Mouse (Mus musculus) hindbrain, embryonic 13.5 days (tissue): ENCODE measurements at regions not wholly inside any gene's neighbourhood (a gene's known extent, or its start where the extent isn't known, plus 50 kb on each side); places are given as distances from the start of the nearest gene placed in this dataset.
A peak's percentile ranks its signal among the peaks of the same experiment; 100 is the strongest.

ENCODE experiments used
- ATAC-seq: fragments of 200-750 bp; cut with Nextera tagmentation; 2 replicates; pipeline ENCODE4 v1.8.0; 2017; ENCODE audit warnings: moderate TSS enrichment; ENCODE audit not compliant: low FRiP score
- H3K27ac ChIP-seq: fragments of 300-500 bp; sonication (generic); 2 replicates; pipeline ENCODE4 v1.5.1; 2015; ENCODE audit warnings: inconsistent platforms, mild to moderate bottlenecking, moderate library complexity
- H3K27me3 ChIP-seq: fragments of 300-500 bp; sonication (generic); 2 replicates; pipeline ENCODE4 v1.6.1; 2015; ENCODE audit warnings: mild to moderate bottlenecking, inconsistent platforms
- H3K36me3 ChIP-seq: fragments of 300-500 bp; sonication (generic); 2 replicates; pipeline ENCODE4 v1.6.1; 2015; ENCODE audit warnings: mild to moderate bottlenecking, inconsistent platforms
- H3K4me1 ChIP-seq: fragments of 300-500 bp; sonication (generic); replicated peaks from 2 replicates; pipeline ENCODE4 v1.6.1; 2015; ENCODE audit warnings: inconsistent platforms
- H3K4me2 ChIP-seq: fragments of 300-500 bp; sonication (generic); 2 replicates; pipeline ENCODE4 v1.6.1; 2015; ENCODE audit warnings: inconsistent platforms, mild to moderate bottlenecking, moderate library complexity
- H3K4me3 ChIP-seq: fragments of 300-500 bp; sonication (generic); 2 replicates; pipeline ENCODE4 v1.5.1; 2015; ENCODE audit warnings: mild to moderate bottlenecking, inconsistent platforms
- H3K9ac ChIP-seq: fragments of 300-500 bp; sonication (generic); 2 replicates; pipeline ENCODE4 v1.6.1; 2015; ENCODE audit warnings: mild to moderate bottlenecking, inconsistent platforms
- H3K9me3 ChIP-seq: fragments of 300-500 bp; sonication (generic); 2 replicates; pipeline ENCODE4 v1.6.1; 2016; ENCODE audit warnings: inconsistent platforms
- WGBS: fragments of 180-500 bp; shearing (Covaris S2); methylation state at CpG from one replicate; pipeline ENCODE4 v1.1.7; 2015; 5-methylcytosine and 5-hydroxymethylcytosine counted together

DNA sequence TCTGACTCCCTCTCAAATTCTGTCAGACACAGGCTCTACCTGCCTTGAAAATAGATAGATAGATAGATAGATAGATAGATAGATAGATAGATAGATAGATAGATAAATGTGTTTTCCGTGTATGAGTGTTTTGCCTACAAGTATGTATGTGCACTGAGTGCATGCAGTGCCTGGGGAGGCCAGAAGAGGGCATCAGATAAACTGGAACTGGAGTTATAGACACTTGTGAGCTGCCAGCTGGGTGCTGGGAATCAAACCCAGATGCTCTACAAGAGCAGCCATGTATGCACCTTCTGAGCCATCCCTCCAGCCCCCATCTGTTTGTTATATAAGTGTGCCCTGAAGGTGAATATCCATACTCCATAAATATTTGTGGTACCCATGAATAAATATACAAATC, 236.4 kb upstream of the Hes1 start:
- Histone ChIP-seq H3K4me2 (no peak overlapping the region), H3K36me3 (no peaks in the 10 kb centered on the region)
- ATAC-seq, result no peak

DNA sequence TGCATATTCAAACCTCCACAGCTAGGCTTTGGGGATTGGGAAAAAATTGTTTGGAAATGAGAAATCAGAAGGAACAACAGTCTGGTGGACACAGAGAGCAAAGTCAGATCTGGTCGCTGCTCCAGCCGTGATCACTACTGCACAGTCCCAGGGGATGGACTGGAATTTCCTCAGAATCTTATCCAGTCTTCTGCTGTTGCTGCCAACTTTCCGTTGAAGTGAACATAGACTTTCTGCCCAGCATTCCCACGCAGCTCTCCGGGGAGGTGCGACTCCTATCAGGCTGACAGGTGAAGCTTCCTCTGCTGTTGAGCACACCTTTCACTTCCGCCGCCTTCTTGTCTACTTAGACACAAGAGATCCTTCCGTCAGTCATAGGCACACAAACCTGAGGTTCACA, 234.7 kb upstream of the Hes1 start:
- Histone ChIP-seq H3K27ac (no peak overlapping the region), H3K4me3 (no peak overlapping the region), H3K9ac (no peak overlapping the region), H3K36me3 (no peaks in the 10 kb centered on the region), H3K4me1 (0 out of 2 replicates have a peak, but pooled peaks cover 3% of the 10 kb centered on the region), H3K27me3 (peaks cover 48% of the 10 kb centered on the region), H3K9me3 (0 out of 2 replicates have a peak, but pooled peaks cover 4% of the 10 kb centered on the region), H3K4me2 (no peak overlapping the region)
- no peak for ATAC-seq
- WGBS, result 94% methylated on average over 9 of the region's 9 CpGs

More for the DNA sequence above, 236.4 kb upstream of the Hes1 start:
- WGBS, result 93% methylated on average over 1 of the region's 1 CpGs
- Histone ChIP-seq H3K27ac (no peak overlapping the region), H3K4me1 (no peaks in the 10 kb centered on the region), H3K27me3 (peaks cover 43% of the 10 kb centered on the region), H3K9me3 (0 out of 2 replicates have a peak, but pooled peaks cover 4% of the 10 kb centered on the region), H3K9ac (no peak overlapping the region), H3K4me3 (no peak overlapping the region)

DNA sequence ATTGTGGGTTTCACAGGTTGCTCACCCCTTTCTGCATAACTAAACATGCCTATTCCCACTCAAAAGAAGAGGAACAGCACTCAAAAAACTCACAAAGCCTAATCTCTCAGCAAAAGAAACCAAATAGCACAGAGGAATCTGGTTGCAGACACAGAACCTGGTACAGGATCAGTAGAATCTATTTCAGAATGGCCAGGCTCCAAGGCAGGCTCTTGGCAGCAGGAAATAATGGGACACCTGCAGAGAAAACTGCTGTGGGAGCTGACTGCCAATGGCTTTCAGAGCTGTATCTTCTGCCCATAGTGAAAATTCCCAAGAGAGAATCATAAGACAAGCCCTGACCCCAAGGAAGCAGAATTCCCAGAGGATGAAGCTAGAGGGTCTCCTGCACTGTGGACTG, 234.1 kb upstream of the Hes1 start:
- no peak overlapping the region for H3K4me3 ChIP-seq
- peaks cover 53% of the 10 kb centered on the region for H3K27me3 ChIP-seq
- no peak overlapping the region for H3K9ac ChIP-seq
- H3K9me3 ChIP-seq, result 0 out of 2 replicates have a peak, but pooled peaks cover 4% of the 10 kb centered on the region
- ATAC-seq, result no peak
- no peaks in the 10 kb centered on the region for H3K36me3 ChIP-seq
- 0 out of 2 replicates have a peak, but pooled peaks cover 3% of the 10 kb centered on the region for H3K4me1 ChIP-seq
- H3K27ac ChIP-seq, result no peak overlapping the region; the same call in 1 of the 2 replicates
- no peak overlapping the region for H3K4me2 ChIP-seq

DNA sequence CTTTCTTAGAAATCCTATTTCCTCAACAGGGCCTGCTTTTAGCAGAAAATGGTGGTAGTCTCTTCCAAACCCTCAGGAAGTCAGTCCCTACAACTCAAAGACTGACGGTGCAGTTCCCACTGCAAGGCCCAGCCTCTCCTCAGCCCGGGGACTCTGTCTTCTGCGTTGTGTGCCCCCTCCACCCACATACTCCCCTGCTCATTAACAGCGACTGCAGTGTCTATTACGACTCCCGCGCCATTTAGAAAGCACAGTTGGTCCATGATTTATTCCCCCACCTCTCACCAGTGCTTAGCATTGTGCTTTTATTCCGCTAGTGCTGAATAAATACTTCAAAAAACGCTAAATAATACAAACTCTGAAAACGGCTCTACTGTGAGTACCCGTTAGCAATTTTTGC, 230.9 kb upstream of the Hes1 start:
- H3K4me3 ChIP-seq, result no peak overlapping the region
- H3K27me3 ChIP-seq, result peaks cover 68% of the 10 kb centered on the region
- H3K4me1 ChIP-seq, result peaks cover 21% of the 10 kb centered on the region
- WGBS, result 48% methylated on average over 11 of the region's 11 CpGs
- H3K27ac ChIP-seq, result no peak overlapping the region
- H3K9me3 ChIP-seq, result no peaks in the 10 kb centered on the region
- H3K9ac ChIP-seq, result no peak overlapping the region
- no peaks in the 10 kb centered on the region for H3K36me3 ChIP-seq
- no peak overlapping the region for H3K4me2 ChIP-seq
- ATAC-seq, result no peak

DNA sequence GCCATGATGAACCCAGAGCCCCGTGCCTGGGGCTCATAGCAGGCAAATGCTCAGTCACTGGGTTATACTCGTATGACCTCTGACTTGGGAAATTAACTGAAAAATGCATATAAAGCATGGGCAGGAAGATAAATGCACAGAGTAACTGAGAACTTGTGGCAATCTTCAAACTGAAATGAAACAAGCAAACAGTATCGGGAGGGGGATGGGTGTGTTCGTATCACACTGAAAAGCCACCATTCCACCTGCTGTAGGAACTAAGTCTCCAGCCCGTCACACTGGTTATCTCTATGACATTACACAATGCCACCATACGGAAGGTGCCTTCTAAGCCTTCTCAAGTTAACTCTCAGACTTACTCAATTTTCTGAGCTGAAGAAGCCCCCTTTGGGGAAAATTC, 230.3 kb upstream of the Hes1 start:
- Histone ChIP-seq H3K9me3 (no peaks in the 10 kb centered on the region), H3K36me3 (no peaks in the 10 kb centered on the region), H3K27me3 (peaks cover 71% of the 10 kb centered on the region), H3K27ac (no peak overlapping the region), H3K4me2 (no peak overlapping the region), H3K4me1 (peaks cover 23% of the 10 kb centered on the region), H3K4me3 (no peak overlapping the region), H3K9ac (no peak overlapping the region)
- WGBS, result 72% methylated on average over 6 of the region's 6 CpGs
- no peak for ATAC-seq

DNA sequence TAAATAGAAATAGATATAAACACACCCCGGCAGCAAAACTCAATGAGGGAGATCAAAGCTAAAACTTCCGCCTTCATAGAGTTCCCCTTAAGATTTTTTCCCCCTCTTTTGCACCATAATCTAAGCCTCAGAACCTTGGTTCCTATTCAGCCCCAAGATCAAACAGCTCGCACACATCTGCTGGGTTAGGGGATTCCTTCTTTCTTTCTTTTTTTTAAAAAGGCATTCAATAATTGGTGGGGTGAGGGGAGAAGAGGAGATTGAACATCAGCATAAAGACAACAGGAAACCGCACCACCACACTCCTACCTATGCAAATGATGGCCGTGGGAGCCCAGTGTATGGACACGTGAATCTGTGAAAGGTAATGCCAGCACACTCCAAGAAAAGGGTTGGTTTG, 229.5 kb upstream of the Hes1 start:
- Histone ChIP-seq H3K9ac (no peak overlapping the region), H3K4me1 (peaks cover 31% of the 10 kb centered on the region), H3K4me2 (no peak overlapping the region), H3K27ac (no peak overlapping the region), H3K9me3 (no peaks in the 10 kb centered on the region), H3K36me3 (no peaks in the 10 kb centered on the region), H3K27me3 (peaks cover 72% of the 10 kb centered on the region), H3K4me3 (no peak overlapping the region)
- 49% methylated on average over 6 of the region's 6 CpGs for WGBS
- no peak for ATAC-seq

DNA sequence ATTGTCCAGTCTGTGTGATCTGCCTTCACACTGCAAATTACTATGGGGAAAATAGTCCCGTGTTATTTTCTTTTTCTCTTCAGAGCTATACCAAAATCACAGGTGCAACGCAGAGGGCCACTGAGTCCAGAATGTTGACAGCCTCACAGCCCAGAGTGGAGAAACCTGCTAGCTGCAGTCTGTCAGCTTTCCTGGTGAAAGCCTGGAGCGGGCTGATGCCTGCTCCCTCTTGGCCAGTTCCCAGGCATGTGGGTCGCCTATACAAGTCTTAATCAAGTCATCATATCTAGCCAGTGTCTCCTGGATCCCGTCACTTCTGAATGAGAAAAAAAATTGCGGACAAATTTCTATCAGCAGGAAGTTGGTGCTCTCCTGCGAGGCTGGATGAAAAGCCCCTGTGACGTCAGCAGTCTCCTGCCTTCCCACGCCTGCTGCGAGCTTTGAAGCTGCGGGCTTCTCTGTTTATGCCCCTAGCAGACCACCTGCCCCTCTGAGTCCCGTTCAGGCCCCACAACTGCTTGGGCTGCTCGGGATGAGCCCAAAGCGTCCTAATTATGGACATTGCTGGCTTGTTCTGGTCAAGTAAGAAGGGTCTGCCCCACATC, 227.1 kb upstream of the Hes1 start:
- Histone ChIP-seq H3K9ac (peak overlapping the region; percentile 56), H3K4me1 (peaks cover 31% of the 10 kb centered on the region), H3K4me3 (peak overlapping the region; percentile 26), H3K9me3 (no peaks in the 10 kb centered on the region), H3K4me2 (peak overlapping the region; percentile 60), H3K27me3 (peaks cover 77% of the 10 kb centered on the region), H3K36me3 (no peaks in the 10 kb centered on the region), H3K27ac (no peak overlapping the region)
- 5% methylated on average over 14 of the region's 14 CpGs for WGBS
- ATAC-seq, result peak; percentile 57; the same call in 1 of the 2 replicates

DNA sequence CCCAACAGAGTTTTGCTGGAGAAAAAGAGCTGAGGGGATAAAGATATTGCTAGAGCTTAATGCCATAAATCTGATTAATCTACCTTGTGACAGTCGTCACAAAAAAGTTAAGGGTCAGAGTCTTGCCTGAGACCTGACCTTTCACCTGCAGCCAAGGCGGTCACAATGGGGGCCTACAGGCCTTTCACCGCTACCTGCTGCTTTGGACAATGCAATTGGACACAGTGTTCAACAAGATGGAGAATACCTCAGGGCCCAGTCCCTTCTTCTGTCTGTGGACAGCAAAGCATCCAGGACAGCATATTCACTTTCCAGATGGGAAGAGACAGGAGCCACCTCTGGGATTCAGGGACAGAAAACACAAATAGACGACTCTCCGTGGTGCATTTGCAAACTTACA, 226.3 kb upstream of the Hes1 start:
- no peak overlapping the region for H3K4me2 ChIP-seq
- no peak for ATAC-seq

DNA sequence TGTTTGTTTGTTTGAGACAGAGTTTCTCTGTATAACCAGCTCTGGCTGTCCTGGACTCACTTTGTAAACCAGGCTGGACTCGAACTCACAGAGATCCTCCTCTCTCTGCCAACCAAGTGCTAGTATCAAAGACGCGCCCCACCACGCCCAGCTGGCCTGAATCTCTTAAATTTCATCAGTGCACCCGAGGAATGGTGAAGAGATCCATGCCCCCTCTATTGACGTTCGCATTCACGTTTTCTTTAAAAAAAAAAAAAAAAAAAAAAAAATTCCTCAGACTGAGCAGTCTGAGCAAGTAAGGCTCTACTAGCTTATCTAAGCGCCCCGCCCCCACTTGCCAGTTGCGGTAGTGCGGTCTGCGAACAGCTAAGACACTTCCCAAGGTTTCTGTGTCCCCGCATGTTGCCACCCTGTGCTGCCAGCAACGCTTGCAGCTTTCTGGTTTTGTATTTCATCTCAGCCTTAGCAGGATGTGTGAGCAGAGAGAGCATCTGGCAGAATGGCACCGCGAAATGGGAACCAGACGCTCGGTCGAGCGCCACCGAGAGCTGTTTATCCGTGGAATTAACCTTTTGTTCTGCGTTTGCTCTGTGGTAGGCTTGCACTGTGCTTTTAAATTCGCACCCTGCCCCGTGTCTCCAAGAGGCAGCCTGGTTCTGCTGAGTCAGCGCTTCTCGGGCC, 225.1 kb upstream of the Hes1 start:
- Histone ChIP-seq H3K9ac (peak overlapping the region; percentile 56), H3K4me1 (peaks cover 28% of the 10 kb centered on the region), H3K4me2 (peak overlapping the region; percentile 52), H3K9me3 (no peaks in the 10 kb centered on the region), H3K27me3 (peaks cover 83% of the 10 kb centered on the region), H3K4me3 (peak overlapping the region; percentile 29), H3K27ac (0 out of 2 replicates have a peak overlapping the region, but pooled peaks have one; percentile 14), H3K36me3 (no peaks in the 10 kb centered on the region)
- 6% methylated on average over 28 of the region's 28 CpGs for WGBS
- peak; percentile 34 for ATAC-seq

More for the DNA sequence above, 226.3 kb upstream of the Hes1 start:
- Histone ChIP-seq H3K27me3 (peaks cover 81% of the 10 kb centered on the region), H3K9ac (no peak overlapping the region), H3K27ac (no peak overlapping the region), H3K36me3 (no peaks in the 10 kb centered on the region), H3K9me3 (no peaks in the 10 kb centered on the region), H3K4me3 (no peak overlapping the region), H3K4me1 (peaks cover 31% of the 10 kb centered on the region)
- 20% methylated on average over 5 of the region's 5 CpGs for WGBS

DNA sequence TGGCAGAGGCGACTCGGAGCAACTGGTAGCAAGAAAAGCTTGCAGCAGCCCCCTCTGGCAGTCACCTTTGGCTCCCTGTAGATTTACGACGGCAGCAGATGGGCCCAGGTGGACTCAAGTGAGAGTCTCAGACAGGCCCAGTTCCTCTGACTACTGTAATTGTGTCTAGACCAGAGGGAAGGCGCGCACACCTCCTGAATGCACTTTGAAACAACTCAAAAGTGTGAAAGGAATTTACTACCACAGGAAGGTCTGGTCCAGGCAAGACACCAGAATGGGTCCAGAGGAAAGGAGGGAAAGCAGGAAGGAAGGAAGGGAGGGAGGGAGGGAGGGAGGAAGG, 224.6 kb upstream of the Hes1 start:
- H3K4me1 ChIP-seq, result peaks cover 28% of the 10 kb centered on the region
- WGBS, result 23% methylated on average over 6 of the region's 6 CpGs
- no peaks in the 10 kb centered on the region for H3K9me3 ChIP-seq
- peak overlapping the region; percentile 52 for H3K4me2 ChIP-seq
- peak overlapping the region; percentile 29 for H3K4me3 ChIP-seq
- peak overlapping the region; percentile 56 for H3K9ac ChIP-seq
- H3K36me3 ChIP-seq, result no peaks in the 10 kb centered on the region
- H3K27ac ChIP-seq, result 0 out of 2 replicates have a peak overlapping the region, but pooled peaks have one; percentile 14
- ATAC-seq, result no peak
- H3K27me3 ChIP-seq, result peaks cover 83% of the 10 kb centered on the region

DNA sequence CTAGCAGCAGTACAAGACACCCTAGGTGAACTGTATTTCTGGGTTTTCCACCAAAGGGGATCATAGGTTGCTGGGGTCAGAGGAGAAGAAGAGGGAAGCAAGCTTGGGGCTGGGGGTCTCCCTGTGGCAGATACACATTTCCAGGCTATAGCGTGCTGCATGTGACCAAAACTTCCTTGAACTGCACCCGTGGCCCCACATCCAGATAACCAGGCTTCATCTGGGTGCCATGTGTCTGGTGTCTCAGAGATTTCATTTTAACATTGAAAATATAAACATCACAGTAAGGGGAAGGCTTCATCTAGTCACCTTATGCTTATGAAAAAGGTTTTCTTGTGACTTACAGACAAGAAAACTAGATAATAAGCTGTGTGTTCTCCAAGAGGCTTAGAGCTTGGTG, 223.8 kb upstream of the Hes1 start:
- Histone ChIP-seq H3K36me3 (no peaks in the 10 kb centered on the region), H3K4me2 (no peak overlapping the region), H3K9me3 (no peaks in the 10 kb centered on the region), H3K4me1 (peaks cover 35% of the 10 kb centered on the region), H3K4me3 (no peak overlapping the region), H3K27me3 (peaks cover 84% of the 10 kb centered on the region), H3K9ac (no peak overlapping the region), H3K27ac (no peak overlapping the region)
- WGBS, result 83% methylated on average over 2 of the region's 2 CpGs
- ATAC-seq, result no peak

DNA sequence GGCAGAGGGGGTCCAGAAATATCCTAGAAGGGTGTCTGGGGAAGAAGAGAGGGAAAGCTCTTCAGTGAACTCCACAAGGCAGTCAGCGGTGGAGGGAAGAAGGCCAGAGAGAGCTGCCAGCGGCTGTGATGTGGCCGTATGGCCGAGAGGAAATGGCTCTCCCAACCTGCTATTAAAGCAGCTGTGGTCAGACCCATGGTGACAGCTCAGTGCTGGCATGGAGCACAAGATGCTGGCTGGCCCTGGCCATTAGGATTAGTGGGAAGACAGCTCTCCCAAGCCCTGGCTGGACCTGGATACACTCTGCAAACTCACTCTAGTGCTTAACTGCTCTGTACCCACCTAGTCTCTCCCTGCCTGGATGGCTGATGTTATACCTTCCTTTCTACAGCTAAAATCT, 223.1 kb upstream of the Hes1 start:
- Histone ChIP-seq H3K27me3 (peaks cover 79% of the 10 kb centered on the region), H3K36me3 (no peaks in the 10 kb centered on the region), H3K9me3 (no peaks in the 10 kb centered on the region), H3K4me3 (no peak overlapping the region), H3K4me1 (peaks cover 35% of the 10 kb centered on the region), H3K9ac (no peak overlapping the region), H3K4me2 (no peak overlapping the region), H3K27ac (no peak overlapping the region)
- no peak for ATAC-seq
- 63% methylated on average over 4 of the region's 4 CpGs for WGBS

DNA sequence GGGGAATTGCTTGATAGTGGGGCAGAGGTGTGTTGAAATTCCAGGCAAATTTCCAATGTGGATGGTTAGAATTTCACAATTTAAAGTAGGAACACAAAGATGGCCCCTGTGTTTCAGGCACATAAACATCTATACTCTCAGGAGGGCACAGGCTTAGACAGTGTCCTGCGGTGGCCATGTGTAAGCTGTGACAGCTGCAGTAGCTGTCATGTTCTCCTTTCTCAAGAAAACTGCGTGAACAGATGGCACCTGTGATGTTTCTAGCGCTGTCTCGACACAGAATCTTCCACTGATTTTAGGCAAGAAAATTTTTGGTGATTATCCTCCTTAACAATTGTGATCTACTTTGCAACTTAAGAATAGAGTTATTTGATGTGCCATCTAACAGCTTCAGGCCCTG, 222.1 kb upstream of the Hes1 start:
- Histone ChIP-seq H3K4me3 (no peak overlapping the region), H3K27me3 (peaks cover 78% of the 10 kb centered on the region), H3K9me3 (no peaks in the 10 kb centered on the region), H3K9ac (no peak overlapping the region), H3K4me1 (peaks cover 28% of the 10 kb centered on the region), H3K36me3 (no peaks in the 10 kb centered on the region), H3K27ac (no peak overlapping the region), H3K4me2 (no peak overlapping the region)
- 91% methylated on average over 4 of the region's 4 CpGs for WGBS
- no peak for ATAC-seq
